Mouse (Mus musculus): ENCODE results near the gene Odf3.

Gene Odf3

DNA sequence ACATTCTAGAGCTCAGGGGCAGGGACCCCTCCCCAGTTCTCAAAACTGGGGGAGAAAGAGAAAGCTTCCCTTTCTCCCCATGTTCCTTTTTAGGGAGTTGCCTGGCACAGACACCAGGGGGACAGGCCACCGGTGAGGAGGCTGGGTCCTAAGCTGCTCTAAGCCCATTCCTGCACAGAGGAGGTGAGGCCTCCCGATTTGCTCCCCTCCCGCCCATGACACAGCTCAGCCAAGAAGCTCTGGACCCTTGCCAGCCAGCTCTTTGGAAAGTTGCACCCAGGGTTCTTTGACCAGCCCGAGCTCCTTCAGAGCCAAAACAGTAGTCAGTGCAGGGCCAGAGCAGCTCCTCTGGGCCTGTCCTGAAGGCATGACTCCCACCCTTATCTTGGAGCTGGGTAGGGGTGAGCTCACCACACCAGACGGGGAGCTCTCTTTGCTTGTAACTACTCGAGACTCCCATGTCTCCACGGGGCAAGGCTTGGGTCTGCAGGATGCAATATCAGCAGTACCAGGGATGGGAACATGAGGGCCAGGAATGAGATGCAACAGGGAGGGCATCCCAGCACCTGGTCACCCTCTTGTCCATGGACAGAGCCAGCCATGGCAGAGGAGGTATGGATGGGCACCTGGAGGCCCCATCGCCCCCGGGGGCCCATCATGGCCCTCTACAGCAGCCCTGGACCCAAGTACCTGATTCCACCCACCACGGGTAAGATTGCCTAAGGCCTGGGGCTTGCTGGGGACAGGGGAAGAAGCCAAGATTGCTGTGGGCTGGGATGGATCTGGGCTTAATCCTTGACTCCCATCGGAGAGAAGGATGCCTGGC, at the start of gene Odf3:
Gene Odf3 (plus strand): TSS at position 51 of the 826 bp plus-strand sequence.
- DNase-seq (ENCODE audit: low spot score): no peak

DNA sequence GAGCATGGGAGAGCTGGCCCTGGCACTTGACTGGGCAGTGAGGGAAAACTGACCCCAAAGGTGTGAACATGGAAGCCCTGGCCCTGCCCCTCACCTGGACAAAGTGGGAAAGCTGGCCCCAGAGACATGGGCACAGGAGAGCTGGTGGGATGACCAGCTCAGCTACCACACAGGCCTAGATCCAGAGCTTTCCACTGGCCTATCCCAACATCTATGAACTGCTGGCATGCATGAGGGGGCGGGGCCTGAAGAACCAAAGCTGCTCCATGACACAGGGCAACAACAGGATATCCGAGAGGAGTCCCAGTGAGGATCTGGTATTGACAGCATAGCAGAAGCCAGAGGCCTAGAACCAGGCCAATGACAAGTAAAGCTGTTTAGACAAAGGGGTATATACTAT, 49.4 kb upstream of the Odf3 start:
- no peak for DNase-seq (ENCODE audit: low spot score)

DNA sequence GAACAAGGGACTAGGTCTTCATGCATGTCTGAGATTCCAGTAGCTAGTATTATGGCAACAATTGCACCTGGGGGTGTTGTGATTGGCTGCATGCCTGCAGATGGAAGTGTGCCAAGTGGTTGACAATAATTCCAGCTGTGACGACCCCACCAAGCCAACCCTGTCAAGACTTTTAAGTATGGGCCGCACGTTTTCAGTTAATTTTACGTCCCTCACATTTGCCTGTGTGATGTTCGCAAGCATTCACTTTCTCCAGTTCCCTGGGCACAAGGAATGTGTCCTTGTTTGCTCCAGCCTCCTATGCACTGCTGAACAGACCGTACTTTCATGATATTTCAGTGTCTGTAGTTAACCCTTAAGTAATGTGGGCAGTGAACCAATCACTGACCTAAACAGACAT, 45.0 kb upstream of the Odf3 start:
- no peak for DNase-seq (ENCODE audit: low spot score)

DNA sequence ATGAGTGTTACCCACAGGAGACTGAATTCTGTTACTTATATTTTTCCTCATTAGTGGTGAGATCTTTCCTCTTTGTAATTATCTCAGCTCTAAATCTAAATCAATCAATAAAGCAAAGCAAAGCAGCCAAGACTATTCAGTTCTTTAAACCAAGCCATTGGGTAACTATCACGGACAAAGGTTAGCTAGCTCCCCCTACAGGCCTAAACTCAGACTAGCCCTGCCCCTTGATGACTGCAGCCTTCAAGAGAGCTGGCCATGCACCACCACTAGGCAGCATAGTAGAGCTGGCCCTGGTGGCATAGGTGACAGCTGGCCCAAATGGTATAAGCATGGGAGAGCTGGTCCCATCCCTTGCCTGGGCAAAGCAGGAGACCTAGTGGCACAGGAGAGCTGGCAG, 41.9 kb upstream of the Odf3 start:
- peak; percentile 30 for DNase-seq (ENCODE audit: low spot score)

DNA sequence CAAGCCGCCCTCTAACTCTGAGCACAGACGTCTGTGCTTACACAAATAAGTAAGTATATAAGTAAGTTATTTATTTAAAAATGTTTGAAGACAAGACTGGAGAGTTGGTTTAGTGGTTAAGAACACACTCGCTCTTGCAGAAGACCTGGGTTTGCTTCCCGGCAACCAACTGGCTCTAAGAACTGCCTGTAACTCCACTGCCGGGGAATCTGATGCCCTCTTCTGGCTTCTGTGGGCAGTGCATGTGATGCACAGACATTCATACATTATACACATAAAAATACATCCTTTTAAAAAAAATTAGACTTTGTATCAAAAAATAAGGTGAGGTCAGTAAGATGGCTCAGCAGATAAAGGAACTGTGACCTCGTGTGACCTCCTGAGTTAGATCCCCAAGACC, 37.1 kb upstream of the Odf3 start:
- no peak for DNase-seq (ENCODE audit: low spot score)

GRCm38 (mm10) chr7:140811714-140812113, 35.9 kb upstream of the Odf3 start:
- no peak for DNase-seq (ENCODE audit: low spot score)

GRCm38 (mm10) chr7:140812850-140813249, 34.8 kb upstream of the Odf3 start:
- no peak for DNase-seq (ENCODE audit: low spot score)

DNA sequence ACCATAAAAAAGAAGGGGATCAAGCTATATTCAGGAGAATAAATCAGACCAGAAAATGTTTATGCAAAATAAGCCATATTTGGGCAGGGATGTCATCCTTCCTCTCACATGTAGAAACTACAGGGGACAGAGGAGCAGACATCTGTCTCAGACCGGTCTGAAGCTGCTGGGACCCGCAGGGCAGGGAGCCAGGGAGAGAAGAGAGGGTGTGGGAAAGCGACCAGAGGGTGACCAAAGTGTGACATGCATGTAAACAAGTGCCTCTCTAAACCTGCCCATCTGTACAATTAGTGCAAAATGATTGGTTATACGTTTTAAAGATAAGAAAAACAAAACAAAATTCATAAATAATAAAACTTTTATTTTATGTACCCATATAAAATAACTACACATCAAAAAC, 27.4 kb upstream of the Odf3 start:
- DNase-seq (ENCODE audit: low spot score): no peak

GRCm38 (mm10) chr7:140821305-140821652, 26.3 kb upstream of the Odf3 start:
- no peak for DNase-seq (ENCODE audit: low spot score)

DNA sequence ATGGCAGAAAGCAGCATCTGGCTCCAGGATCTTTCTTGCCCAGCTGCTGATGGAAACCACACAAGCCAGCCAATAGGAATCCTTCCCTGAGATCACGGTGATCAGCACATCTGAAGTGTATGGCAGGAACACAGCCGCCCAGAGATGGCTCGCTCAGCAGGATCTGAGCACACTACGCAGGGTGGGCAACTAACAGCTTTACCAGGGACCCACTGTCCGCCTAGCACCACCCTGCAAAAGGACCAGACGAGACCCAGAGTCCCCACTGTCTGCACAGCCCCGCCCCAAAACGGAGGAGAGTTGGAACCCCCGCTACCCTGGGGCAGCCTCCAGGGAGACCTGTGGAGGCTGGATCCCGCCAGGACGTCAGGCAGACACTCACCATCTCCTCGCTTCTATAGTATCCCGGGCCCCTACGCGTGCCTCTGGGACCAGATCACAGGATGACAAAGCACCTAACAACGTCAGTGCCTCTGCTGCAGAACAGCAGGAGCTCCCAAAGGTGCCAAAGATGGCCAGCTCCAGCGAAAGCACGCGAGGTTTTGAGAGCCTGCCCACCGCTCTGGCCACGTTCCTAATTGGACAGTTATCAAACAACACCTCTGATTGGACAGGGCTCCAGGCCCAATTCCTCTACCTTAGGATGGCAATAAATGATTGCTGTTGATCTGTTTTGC, 25.8 kb upstream of the Odf3 start, which contains the start of gene Zfp941:
Gene Zfp941 (minus strand): TSS at position 526 of the 677 bp plus-strand sequence.
- no peak for DNase-seq (ENCODE audit: low spot score)

- DNase-seq (ENCODE audit: low spot score): no peak
Measured at GRCm38 (mm10) chr7:140822731-140823130, 24.9 kb upstream of the Odf3 start.

DNA sequence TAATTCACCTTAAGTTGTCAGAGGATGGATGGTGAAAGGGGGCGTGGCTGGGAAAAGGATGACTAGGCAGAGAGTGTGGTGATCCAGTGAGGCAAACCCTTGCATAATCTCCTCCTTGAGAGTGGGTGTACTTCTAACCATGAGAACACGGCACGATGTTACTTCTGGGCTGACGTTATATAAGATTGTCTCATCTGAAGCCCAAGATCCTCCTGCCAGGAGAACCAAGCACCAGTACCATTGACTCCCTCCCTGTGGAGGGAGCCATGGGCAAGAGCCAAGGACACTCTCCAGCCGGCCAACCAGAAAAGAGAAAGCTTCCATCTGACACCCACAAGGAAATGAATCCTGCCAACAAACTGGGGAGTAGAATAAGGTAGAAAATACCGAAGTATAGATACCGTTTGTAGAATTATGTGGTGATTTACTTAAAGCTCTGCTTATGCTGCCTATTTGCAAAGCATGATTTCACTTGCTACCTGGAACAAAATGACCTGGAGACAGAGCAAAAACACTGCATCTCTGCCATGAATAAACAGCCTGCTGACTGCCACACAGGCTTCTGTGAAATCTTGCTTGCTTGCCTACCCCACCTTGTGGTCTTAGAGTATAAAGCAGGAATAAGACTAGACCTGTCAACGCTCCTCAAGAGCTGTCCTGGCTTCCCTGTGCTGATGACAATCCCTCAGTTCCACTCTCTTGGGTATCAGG, 19.3 kb upstream of the Odf3 start:
- no peak for DNase-seq (ENCODE audit: low spot score)

- no peak for DNase-seq (ENCODE audit: low spot score)
Measured at GRCm38 (mm10) chr7:140831447-140831846, 16.2 kb upstream of the Odf3 start.

DNA sequence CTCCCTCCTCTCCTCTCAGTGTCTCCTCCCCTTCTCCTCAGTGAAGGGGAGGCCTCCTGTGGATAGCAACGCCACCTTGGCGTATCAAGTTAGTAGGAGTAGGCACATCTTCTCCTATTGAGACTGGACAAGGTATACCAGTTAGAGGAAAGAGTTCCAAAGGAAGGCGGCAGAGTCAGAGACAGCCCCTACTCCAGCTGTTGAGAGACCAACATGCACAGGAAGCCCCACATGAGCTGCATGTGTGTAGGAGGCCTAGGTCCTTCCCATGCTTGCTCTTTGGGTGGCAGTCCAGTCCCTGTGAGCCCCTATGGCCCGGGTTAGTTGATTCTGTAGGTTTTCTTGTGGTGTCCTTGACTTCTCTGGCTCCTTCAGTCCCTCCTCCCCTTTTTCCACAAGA, 14.3 kb upstream of the Odf3 start:
- no peak for DNase-seq (ENCODE audit: low spot score)

DNA sequence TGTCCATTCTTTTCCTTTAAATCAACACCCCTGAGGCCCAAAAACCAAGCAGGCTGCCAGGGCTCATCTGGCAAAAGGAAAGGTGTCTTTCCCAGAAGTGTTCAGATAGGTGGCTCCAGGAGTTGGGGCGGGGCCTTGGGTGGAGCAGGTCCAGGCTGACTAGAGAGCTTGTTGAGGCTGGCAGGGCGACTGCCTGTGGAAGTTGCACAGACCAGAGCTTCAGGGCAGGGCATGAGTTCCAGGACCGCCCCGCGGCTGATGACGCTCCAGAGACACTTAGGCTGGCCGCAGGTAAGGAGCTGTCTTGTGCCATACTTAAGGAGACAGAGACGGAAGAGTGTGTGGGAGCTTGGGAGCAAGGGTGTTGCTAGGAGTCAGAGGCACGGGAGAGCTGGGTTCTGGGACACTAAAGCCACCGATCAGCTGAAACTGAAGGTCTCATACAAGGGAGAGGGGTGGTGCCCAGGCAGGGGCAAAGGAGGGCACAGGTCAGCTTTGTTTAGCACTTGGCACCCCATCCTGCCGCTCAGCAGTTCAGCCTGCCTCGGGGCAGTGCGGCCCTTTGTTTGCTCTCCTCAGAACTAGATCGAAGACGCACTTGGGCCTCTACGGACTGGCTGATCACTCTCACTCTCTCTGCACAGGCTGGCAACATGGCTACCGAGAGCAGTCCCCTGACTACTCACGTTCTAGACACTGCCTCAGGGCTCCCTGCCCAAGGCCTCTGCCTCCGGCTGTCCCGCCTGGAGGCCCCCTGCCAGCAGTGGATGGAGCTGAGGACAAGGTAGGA, 12.4 kb upstream of the Odf3 start, which contains the start of gene Urah:
Gene Urah (plus strand): TSS at position 51 of the 790 bp plus-strand sequence.
- no peak for DNase-seq (ENCODE audit: low spot score)

DNA sequence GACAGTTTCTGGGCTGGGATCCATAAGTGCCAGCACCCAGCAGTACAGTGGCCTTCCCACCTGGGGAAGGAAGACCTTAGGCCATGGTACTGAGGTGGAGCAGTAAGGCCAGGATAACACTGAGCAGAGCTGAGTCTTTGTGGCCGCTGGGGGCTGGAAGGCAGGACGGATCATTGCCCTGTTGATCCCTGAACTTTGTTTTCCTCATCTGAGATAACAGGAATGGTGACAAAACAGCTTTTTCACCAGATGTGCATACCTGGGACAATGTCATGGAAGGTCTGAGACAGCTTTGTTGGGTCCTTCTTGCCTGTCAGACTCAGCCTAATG, 11.9 kb upstream of the Odf3 start:
- no peak for DNase-seq (ENCODE audit: low spot score)

DNA sequence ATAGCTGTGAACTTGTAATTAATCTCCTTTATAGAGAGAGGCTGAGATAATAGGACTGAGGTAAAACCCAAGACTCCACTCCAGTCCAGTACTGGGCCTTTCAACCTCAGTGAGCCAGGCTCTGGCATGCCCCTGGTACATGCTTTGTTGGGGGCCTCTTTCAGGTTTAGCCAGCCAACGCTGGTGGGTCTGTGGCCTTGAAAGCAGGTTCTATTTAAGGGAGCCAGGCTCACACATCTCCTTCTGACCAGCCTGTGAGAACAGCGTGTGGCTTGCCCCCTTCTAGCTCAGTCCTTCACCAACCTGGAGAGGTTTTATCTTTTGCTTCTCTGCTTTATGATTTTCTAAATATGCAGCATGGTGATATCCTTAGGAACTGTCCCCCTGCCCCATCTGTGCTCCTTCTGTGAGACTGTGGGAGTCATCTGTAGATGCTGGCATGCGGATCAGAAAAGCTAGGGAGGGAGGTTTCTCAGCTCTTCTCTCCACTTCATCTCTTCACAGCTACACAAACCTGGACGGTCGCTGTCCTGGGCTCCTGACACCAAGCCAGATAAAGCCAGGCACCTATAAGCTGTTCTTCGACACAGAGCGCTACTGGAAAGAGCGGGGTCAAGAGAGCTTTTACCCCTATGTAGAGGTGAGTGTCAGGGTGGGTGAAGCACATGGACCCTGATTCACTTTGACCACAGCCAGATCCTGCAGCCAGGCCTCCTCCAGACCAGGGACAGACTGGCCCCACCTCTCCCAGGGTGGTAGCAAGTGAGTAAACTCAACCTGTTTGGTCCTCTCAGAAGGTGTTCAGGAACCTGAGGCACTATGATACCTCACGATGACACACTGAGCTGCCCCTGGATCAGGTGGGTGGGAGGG, 11.1 kb upstream of the Odf3 start:
- no peak for DNase-seq (ENCODE audit: low spot score)

DNA sequence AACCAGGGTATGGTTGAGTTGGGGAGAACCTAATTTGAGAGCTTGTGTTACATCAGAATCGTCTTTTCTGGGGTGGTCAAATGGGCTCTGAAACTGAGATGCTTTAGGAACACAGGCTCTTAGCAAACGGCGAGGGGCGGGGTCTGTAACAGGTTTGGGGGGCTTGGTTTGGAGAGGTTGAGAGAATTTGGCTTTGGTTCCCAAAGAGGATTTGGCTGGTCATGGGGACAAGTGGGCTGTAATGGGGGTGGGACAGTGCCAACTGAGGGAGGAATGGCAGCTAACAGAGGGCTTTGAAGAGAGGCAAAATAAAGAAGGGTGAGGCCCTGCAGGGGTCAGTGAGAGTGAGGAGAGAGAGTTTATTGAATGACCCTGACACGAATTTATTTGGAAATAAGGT, 8.0 kb upstream of the Odf3 start:
- DNase-seq (ENCODE audit: low spot score): no peak

DNA sequence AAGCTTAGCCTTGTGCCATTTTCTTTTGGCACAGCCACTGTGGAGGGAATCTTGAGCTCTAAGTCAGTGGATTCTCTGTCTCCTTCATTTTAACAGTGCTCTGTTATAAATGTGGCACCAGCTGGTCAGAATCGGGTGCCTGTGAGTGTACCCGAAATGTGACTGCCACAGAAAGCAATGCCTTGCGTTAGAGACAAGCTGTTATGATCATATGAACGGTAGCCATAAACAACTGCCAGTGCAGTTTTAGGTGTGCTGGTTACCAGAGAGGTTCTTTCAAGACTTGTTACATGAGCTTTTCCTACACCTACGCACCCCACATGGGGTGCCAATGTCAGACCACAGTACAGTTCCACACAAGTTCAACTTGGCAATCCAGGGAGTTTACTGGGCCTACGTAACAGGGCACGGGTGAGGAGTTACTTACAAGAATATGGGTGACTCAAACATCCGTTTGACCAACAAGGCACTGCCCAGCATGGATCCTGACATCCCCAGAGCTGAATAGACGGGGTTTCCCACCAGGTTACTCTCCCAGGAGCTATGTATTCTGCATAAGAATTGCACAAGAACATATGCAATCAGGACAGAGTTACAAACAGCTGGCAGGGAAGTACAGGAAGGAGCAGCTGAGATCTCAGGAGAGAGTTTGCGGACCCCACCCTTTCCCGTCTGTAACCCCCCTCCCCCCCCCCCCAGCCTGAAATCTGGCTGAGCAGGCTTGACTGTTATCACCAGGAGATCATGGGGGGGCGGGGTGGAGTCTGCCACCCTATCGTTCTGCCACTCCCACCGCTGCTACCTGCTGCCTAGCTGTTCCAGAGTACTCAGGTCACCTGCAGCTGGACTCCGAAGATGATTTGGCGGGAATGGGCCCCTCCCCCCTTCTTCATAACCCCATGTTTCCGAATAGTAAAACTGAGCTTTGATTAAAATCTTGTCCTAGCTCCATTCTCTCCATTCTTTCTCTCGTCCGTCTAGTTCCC, 6.6 kb upstream of the Odf3 start:
- DNase-seq (ENCODE audit: low spot score): no peak

GRCm38 (mm10) chr7:140843806-140844205, 3.8 kb upstream of the Odf3 start:
- DNase-seq (ENCODE audit: low spot score): no peak

Data from T-cell, adult 2 months (primary cell).